Mouse (Mus musculus): Measurements from ENCODE around the gene Gm6465.
"Not testable (repeated sequence)": the region's sequence is repeated elsewhere in the genome, so short reads cannot be mapped to it uniquely, and the experiment has no call there.

The Gm6465 gene

DNA sequence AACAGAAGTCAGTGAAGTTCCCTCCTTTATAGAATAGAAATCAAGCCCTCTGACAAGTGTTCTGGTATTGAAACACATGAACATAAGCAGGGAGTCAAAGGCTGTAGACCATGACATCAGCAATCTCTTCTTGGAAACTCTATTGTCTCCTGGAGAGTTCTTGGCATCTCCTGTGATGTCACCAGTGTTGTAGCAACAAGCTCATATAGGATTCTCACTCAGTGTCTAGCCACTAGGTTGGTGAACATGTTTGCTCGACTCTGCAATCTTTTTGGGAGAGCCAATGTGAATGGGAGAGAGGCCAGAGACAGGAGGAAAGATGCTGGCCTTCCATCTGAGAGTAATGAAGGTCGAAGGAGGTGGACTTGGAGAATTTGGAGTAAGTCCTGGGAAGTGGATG is at the start of gene Gm6465:
TSS of gene Gm6465 (plus strand) at position 301 of the 400 bp plus-strand sequence.
- DNase-seq (ENCODE audit: low spot score in 2 of 2): not testable (repeated sequence)

DNA sequence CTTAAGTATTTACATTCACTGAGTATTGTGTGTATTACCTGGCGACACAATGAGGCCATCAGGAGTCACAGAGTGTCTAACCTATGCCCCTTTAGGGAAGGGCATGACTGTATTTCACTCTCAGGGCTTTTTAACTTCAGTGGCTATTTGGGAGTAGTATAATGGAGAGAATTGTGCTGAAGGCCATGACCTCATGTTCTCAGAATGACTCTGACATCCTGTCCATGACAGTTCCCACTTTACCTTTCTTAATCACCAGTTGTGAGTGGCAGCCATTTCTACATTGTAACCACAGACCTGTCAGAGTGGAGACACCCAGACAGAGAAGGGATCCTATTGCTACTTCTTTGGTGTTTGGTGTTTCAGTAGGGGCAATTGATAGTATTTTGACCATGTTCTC is 485 bp downstream of the Gm6465 start:
- DNase-seq (ENCODE audit: low spot score in 2 of 2): not testable (repeated sequence)

DNA sequence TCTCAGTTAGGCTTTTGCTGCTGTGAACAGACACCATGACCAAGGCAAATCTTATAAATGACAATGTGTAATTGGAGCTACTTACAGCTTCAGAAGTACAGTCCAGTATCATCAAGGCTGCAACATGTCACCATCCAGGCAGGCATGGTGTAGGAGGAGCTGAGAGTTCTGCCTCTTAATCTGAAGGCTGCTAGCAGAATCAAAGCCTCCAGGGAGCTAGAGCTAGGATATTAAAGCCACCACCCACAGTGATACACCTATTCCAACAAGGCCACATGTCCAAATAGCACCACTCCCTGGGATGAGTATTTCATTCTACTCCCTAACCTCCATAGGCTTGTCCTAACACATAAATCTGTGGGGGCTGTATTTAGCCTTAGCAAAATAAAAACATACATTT is 12.6 kb downstream of the Gm6465 start:
- DNase-seq (ENCODE audit: low spot score in 2 of 2): not testable (repeated sequence)

Data from urinary bladder, adult 18-20 months (tissue).